Mouse (Mus musculus) brain, adult 10 weeks (tissue): ENCODE measurements around the gene C7. TPM values are rescaled to one million over a fixed set of nuclear protein-coding genes. Genes with fewer than 3 reads are reported as not detected.

Source experiments
- polyA plus RNA-seq: library from polyadenylated mRNA; stranded (reverse); fragments of 350-450 nt; fragmentation: Illumina TruSeq; extraction: RNeasy Lipid Tissue Mini Kit (QIAGEN cat#74804); gene quantifications from one replicate; pipeline ENCODE4 v1.2.3, GENCODE M21; 2015; ENCODE audit warnings: low read depth, low replicate concordance

The C7 gene
- polyA plus RNA-seq, result 0.43 TPM

DNA sequence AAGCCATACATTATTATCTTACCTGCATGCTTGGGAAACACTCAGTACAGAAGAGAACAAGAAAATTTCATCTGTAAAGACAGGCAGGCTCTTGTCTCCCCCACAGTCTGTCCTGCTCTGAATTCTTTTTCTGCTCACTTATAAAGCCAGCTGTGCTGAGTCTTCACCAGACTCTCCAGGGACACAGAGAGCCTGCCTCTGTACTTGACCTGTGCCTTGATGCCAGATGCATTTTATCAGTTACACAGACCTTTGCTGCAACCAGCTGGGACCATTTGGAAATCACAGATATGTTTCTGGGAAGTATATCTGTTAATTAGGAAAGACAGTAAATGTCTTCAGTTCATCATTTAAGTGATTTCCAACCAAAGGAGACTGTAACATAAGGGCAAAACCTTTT is at the start of gene C7:
TSS of gene C7 (minus strand) at position 106 of the 400 bp plus-strand sequence.

DNA sequence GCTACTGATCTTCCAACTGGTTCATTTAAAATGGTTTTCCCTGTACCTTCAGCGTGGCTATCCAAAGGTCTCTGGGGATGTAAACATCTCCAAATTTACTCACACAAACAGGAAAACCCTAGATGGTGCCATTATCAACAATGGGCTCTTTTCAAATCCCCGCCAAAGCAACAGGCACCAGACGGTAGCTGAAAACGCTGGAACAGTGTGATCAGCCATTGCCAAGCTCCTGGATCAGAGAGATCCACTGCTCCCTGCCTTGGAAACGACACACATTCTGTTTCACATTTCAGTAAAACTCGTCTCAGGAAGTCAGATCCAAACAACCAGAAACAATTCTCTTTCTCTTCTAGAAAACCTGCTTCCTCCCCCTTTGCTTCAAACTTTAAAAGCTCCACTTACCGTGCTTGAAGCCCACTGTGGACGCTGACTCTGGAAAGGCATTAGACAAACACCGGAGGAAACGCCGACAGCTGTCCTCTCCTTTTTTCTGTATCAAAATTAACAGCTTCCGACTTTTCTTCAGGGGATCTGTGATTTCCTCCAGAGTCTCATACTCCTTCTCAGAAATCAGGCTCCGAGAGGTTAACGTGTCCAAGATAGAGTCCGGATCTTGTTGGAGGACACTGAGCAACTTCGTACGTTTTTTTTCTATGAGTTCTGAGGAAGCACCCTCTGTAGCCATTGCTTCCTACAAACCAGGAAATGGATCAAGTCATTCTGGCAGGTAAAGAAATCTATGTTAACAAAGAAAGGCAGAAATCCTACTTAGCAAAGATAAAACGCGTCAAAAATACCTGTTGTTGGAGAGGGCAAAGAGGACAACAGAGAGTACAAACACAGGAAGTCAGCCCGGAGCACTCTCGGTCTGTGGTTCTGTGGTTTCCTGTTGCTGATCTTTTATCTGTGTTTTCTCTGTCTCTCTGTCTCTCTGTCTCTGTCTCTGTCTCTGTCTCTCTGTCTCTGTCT is 44.4 kb upstream of the C7 start, which contains the start of gene Card6:
TSS of gene Card6 (minus strand) at position 854 of the 969 bp plus-strand sequence.

Other genes with a start within 250 kb of the C7 start
- not detected for gene Mroh2b, start 165.0 kb downstream of the C7 start, polyA plus RNA-seq
- gene Card6, start 44.8 kb upstream of the C7 start, polyA plus RNA-seq, result 0.89 TPM
- gene Rpl37, start 52.9 kb upstream of the C7 start, polyA plus RNA-seq, result 992 TPM
- 18.8 TPM for gene Prkaa1, start 80.1 kb upstream of the C7 start, polyA plus RNA-seq
- gene Ttc33, start 121.8 kb upstream of the C7 start, polyA plus RNA-seq, result 73.3 TPM
- gene Ptger4, start 180.4 kb upstream of the C7 start, polyA plus RNA-seq, result 1.1 TPM